Mouse (Mus musculus) kidney, postnatal 0 days (tissue): ENCODE measurements around the gene Bax. TPM values are rescaled to one million over a fixed set of nuclear protein-coding genes. Genes with fewer than 3 reads are reported as not detected.

ENCODE experiments used
- ATAC-seq: fragments of 200-750 bp; cut with Nextera tagmentation; replicated peaks from 2 replicates; pipeline ENCODE4 v1.8.0; 2017; ENCODE audit warnings: low read depth, moderate number of reproducible peaks, moderate TSS enrichment, moderate library complexity; ENCODE audit not compliant: low FRiP score
- DNase-seq: peaks from one replicate; pipeline ENCODE4 v3.0.0-alpha.2; 2016; ENCODE audit warnings: low spot score
- H3K27ac ChIP-seq: fragments of 300-500 bp; sonication (generic); 2 replicates; pipeline ENCODE4 v1.5.1; 2014; ENCODE audit warnings: mild to moderate bottlenecking
- H3K27me3 ChIP-seq: fragments of 300-500 bp; sonication (generic); 2 replicates; pipeline ENCODE4 v1.6.1; 2014; ENCODE audit warnings: low read length, mixed read lengths; ENCODE audit not compliant: insufficient read depth
- H3K36me3 ChIP-seq: fragments of 300-500 bp; sonication (generic); 2 replicates; pipeline ENCODE4 v1.6.1; 2014; ENCODE audit warnings: low read length, mixed read lengths; ENCODE audit not compliant: insufficient read depth
- H3K4me1 ChIP-seq: fragments of 300-500 bp; sonication (generic); replicated peaks from 2 replicates; pipeline ENCODE4 v1.6.1; 2014; ENCODE audit warnings: antibody characterized with exemption, low read length, mixed read lengths; ENCODE audit not compliant: insufficient read depth
- H3K4me2 ChIP-seq: fragments of 300-500 bp; sonication (generic); 2 replicates; pipeline ENCODE4 v1.6.1; 2014; ENCODE audit warnings: mild to moderate bottlenecking, low read length, moderate library complexity, mixed read lengths
- H3K4me3 ChIP-seq: fragments of 300-500 bp; sonication (generic); replicated peaks from 2 replicates; pipeline ENCODE4 v1.5.1; 2014; ENCODE audit warnings: low read depth, low read length
- H3K9ac ChIP-seq: fragments of 300-500 bp; sonication (generic); 2 replicates; pipeline ENCODE4 v1.6.1; 2014; ENCODE audit warnings: low read depth, low read length
- H3K9me3 ChIP-seq: fragments of 300-500 bp; sonication (generic); replicated peaks from 2 replicates; pipeline ENCODE4 v1.6.1; 2016; ENCODE audit warnings: low read length, inconsistent platforms, mixed read lengths
- CTCF ChIP-seq: IDR thresholded peaks from 2 replicates; pipeline ENCODE4 v1.5.1; 2016; ENCODE audit warnings: antibody characterized with exemption, low read depth, mild to moderate bottlenecking, moderate library complexity
- WGBS: fragments of 180-500 bp; shearing (Covaris S2); extraction: QIAGEN DNeasy Blood & Tissue Kit; methylation state at CpG from one replicate; pipeline ENCODE4 v1.1.7; 2014; 5-methylcytosine and 5-hydroxymethylcytosine counted together
- polyA plus RNA-seq: library from polyadenylated mRNA; unstranded; fragments of >200 nt; fragmentation: Nextera tagmentation; extraction: Ambion mirVana; gene quantifications from 2 replicates; pipeline ENCODE4 v1.2.1, GENCODE M21; 2015

Gene Bax
- polyA plus RNA-seq, 1 experiment from 2014 or later = 194 TPM

- TF ChIP-seq CTCF = no peak
- WGBS = 88% methylated on average over 14 of the region's 14 CpGs
- ATAC-seq (no peak), DNase-seq (no peak)
- no peaks in the 10 kb centered on the region; the same call in 1 of the 2 replicates for H3K4me1 ChIP-seq
- H3K9me3 ChIP-seq = no peaks in the 10 kb centered on the region
- H3K36me3 ChIP-seq = peaks cover 42% of the 10 kb centered on the region
- no peak overlapping the region for H3K9ac ChIP-seq
- no peak overlapping the region for H3K4me2 ChIP-seq
- no peak overlapping the region for H3K27ac ChIP-seq
- H3K27me3 ChIP-seq = peaks cover 6% of the 10 kb centered on the region; the same call in 1 of the 2 replicates
- no peak overlapping the region for H3K4me3 ChIP-seq
Observed at GRCm38 (mm10) chr7:45421194-45421593, 45.5 kb downstream of the Bax start.

GRCm38 (mm10) chr7:45420615-45420919 is 46.1 kb downstream of the Bax start, which contains the start of gene Lhb:
TSS of gene Lhb (plus strand) at chr7:45420820.
- H3K36me3 ChIP-seq = peaks cover 42% of the 10 kb centered on the region
- H3K9ac ChIP-seq = no peak within 1 kb of the TSS
- no peak for DNase-seq
- ATAC-seq = no peak
- H3K27ac ChIP-seq = no peak within 1 kb of the TSS
- peaks cover 12% of the 10 kb centered on the region for H3K27me3 ChIP-seq
- 52% methylated on average over 6 of the region's 6 CpGs for WGBS
- no peaks in the 10 kb centered on the region; the same call in none of the 2 replicates for H3K4me1 ChIP-seq
- H3K4me2 ChIP-seq = no peak within 1 kb of the TSS
- H3K4me3 ChIP-seq = no peak within 1 kb of the TSS
- H3K9me3 ChIP-seq = no peaks in the 10 kb centered on the region
- no peak for TF ChIP-seq CTCF

GRCm38 (mm10) chr7:45419859-45420614 is 46.7 kb downstream of the Bax start:
- Histone ChIP-seq H3K4me1 (no peaks in the 10 kb centered on the region; the same call in none of the 2 replicates), H3K27me3 (peaks cover 17% of the 10 kb centered on the region), H3K9me3 (no peaks in the 10 kb centered on the region), H3K36me3 (peaks cover 38% of the 10 kb centered on the region), H3K9ac (no peak overlapping the region), H3K4me3 (no peak overlapping the region), H3K27ac (no peak overlapping the region), H3K4me2 (no peak overlapping the region)
- TF ChIP-seq CTCF = no peak
- DNase-seq (no peak), ATAC-seq (no peak)
- WGBS = 17% methylated on average over 27 of the region's 27 CpGs

- Histone ChIP-seq H3K4me2 (no peak overlapping the region), H3K4me3 (no peak overlapping the region), H3K27me3 (peaks cover 27% of the 10 kb centered on the region), H3K9me3 (no peaks in the 10 kb centered on the region), H3K36me3 (peaks cover 18% of the 10 kb centered on the region), H3K27ac (no peak overlapping the region), H3K9ac (no peak overlapping the region), H3K4me1 (peaks cover 9% of the 10 kb centered on the region)
- ATAC-seq = no peak
- no peak for DNase-seq
- no peak for TF ChIP-seq CTCF
- WGBS = 10% methylated on average over 13 of the region's 13 CpGs
Observed at GRCm38 (mm10) chr7:45417962-45418492, 48.7 kb downstream of the Bax start.

- no peaks in the 10 kb centered on the region for H3K9me3 ChIP-seq
- TF ChIP-seq CTCF = no peak
- peak overlapping the region; percentile 18; the same call in 1 of the 2 replicates for H3K4me2 ChIP-seq
- 15% methylated on average over 37 of the region's 37 CpGs for WGBS
- H3K27ac ChIP-seq = no peak overlapping the region
- H3K36me3 ChIP-seq = no peaks in the 10 kb centered on the region
- DNase-seq (no peak), ATAC-seq (no peak)
- peaks cover 9% of the 10 kb centered on the region for H3K4me1 ChIP-seq
- no peak overlapping the region for H3K9ac ChIP-seq
- peaks cover 30% of the 10 kb centered on the region for H3K27me3 ChIP-seq
- no peak overlapping the region; the same call in 1 of the 2 replicates for H3K4me3 ChIP-seq
Observed at GRCm38 (mm10) chr7:45415636-45416035, 51.1 kb downstream of the Bax start.

GRCm38 (mm10) chr7:45414740-45415224 is 51.9 kb downstream of the Bax start:
- Histone ChIP-seq H3K9me3 (no peaks in the 10 kb centered on the region), H3K4me3 (no peak overlapping the region), H3K36me3 (no peaks in the 10 kb centered on the region), H3K4me2 (no peak overlapping the region), H3K4me1 (peaks cover 9% of the 10 kb centered on the region), H3K9ac (no peak overlapping the region), H3K27ac (no peak overlapping the region), H3K27me3 (peaks cover 33% of the 10 kb centered on the region)
- no peak for DNase-seq
- TF ChIP-seq CTCF = no peak
- ATAC-seq = no peak
- 41% methylated on average over 12 of the region's 12 CpGs for WGBS
